Mouse (Mus musculus): ENCODE data around the gene Gnpnat1.

The Gnpnat1 gene

DNA sequence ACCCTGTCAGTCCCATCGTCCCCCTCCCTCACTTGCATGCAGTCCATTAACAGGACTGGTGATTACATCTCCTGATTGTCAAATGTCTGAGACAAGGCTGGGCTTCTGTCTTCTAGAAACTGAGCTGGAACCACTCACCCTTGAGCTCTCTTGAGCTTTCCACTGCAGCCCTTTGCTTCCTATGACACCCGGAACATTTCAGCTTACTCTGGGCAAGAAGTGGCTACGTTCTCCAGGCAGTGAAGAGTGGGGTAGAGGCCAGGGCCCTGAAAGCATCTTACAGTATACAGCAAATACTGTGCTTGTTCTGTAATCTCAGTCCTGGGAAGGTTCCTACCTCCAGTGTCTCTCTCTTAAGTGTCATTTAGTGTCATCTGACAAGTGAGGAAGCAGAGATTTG lies 15.5 kb downstream of the Gnpnat1 start:
- no peak for DNase-seq

DNA sequence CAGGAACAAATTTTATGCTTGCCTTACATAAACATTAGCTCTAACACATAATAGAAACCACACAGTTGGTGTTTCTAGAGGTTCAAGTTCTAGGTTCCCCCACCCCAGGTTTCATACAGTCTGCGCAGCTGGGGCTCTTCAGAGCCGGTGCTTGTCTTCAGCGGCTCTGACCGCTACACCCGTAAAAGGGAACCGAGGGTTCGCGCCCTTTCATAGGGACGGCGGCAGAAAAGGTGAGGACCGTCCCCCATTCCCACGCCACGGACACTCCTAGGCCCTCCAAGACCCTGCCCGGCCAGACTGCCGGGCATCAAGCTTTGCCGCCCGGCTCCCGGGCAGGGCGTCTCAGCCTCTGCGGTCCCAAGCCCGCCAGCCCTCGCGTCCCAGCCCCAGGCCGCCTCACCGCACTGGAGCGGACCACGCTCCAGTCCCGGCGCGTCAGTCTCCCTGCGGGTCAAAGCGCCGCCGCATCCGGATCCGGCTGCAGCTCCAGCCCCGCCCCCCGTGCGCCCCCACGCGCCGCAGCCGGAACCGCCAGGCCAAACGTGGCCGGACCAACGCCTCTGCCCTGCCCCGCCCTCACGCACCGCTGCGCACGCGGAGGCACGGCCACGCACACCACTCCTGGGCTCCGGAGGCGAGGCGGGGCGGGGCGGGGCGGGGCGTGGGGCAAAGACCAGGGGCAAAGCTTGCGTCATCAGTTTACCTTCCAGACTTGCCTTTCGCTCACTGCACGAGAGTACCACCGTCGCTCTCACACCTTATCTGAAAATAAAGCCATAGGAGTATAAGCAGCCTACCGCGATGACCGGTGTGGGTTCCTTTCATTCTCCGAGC lies 16.1 kb downstream of the Gnpnat1 start:
- DNase-seq = peak; percentile 89

DNA sequence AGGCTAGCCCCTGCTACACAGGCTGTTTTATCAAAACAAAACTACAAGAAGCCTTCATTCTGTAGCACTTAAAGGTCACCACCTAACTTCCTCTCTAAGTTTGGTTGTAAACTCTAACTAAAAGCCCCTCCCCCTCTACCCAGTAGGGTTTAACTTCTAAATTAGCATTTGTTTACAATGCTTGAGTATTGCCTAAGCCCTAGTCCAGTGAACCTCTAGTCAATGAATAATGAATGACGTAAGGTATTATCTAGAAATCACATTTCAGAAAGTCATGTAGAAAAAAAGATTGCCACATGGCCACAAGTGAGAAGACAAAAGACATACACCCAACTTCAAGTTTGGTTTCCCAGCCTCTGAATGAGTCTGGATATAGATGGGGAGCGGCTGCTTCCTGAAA lies 17.2 kb downstream of the Gnpnat1 start:
- DNase-seq = no peak

DNA sequence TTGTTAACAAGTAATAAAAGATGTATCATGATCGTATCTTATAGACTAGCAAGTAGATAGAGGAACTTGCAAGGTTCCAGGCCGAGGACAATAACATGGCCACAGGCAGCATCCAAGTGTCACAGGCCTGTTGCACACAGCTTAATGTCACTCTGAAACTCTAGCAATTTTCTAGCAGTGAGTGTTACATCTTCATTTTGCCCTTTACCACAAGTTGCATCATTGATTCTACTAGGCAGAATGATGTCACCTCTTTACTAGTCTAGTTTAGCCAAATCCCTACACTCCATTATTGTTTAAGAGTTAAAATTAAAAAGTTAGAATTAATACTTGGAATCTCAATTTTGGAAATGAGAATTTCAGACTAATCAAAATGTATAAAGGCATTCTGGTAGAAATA lies 19.1 kb downstream of the Gnpnat1 start:
- DNase-seq = no peak

DNA sequence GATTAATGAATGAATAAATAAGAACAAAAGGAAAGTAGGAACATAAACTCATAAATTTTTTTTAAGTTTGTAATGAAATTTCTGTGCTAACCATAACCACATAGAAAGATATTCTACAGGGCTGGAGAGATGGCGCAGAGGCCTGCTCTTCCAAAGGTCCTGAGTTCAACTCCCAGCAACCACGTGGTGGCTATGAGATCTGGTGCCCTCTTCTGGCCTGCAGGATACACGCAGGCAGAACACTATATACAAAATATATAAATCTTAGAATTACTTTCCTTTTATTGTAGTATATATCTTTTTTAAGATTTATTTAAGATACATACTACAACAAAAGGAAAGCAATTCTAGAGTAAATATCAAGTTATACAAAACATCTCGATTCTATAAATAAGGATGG lies 21.8 kb downstream of the Gnpnat1 start:
- no peak for DNase-seq

DNA sequence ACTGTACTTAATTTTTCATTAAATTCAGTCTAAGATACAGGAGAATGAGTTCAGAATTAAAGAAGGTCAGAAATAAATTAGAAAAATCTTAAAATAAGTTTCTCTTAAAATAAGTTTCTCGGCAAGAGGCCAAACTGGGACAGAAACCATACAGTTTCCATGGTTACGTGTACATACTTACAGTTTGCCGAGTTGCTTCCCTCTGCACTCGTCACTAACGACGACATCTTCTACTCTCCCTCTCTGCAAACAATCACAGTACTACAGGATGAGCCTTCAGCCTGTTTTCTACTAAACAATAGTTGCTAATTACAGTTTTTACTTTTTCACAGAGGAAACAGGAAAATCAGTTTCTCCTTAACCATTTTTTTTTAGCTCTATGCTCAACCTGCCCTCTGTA lies 24.0 kb downstream of the Gnpnat1 start:
- DNase-seq = no peak

DNA sequence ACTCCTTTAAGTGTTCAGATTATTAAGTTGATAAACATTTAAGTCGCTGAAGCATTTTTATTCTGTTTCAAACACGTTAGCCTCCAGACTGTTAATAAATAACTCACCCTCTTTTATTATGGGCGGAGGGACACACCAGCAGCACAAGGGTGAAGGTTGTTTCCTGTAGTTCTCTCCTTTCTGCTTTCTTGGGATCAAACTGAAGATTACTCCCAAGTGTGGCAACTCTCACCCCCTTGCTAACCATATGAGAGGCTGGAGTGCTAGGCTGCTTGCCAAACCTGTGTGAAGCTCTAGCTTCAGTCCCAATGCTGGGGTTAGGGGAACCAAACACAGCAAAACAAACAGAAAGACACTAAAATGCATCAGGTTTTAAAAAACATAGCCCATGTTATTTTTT lies 25.9 kb downstream of the Gnpnat1 start:
- no peak for DNase-seq

DNA sequence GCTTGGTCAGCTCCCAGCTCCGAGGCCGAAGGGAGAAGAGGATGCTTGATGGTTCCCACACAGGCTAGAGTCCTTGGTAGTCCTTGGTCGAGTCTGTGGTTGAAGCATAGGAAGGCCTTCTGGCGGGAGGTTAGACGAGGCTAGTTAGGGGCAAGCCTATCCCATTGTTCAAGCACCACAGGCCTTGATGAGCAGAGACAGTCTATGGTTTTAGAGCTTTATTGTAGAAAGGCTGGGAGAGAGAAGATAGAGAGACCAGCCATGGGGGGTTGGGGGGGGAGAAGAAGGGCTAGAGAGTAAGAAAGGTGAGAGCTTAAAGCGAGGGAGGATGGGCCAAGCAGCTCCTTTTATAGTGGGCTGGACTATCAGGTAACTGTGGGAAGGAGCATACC lies 39.5 kb downstream of the Gnpnat1 start:
- no peak for DNase-seq

DNA sequence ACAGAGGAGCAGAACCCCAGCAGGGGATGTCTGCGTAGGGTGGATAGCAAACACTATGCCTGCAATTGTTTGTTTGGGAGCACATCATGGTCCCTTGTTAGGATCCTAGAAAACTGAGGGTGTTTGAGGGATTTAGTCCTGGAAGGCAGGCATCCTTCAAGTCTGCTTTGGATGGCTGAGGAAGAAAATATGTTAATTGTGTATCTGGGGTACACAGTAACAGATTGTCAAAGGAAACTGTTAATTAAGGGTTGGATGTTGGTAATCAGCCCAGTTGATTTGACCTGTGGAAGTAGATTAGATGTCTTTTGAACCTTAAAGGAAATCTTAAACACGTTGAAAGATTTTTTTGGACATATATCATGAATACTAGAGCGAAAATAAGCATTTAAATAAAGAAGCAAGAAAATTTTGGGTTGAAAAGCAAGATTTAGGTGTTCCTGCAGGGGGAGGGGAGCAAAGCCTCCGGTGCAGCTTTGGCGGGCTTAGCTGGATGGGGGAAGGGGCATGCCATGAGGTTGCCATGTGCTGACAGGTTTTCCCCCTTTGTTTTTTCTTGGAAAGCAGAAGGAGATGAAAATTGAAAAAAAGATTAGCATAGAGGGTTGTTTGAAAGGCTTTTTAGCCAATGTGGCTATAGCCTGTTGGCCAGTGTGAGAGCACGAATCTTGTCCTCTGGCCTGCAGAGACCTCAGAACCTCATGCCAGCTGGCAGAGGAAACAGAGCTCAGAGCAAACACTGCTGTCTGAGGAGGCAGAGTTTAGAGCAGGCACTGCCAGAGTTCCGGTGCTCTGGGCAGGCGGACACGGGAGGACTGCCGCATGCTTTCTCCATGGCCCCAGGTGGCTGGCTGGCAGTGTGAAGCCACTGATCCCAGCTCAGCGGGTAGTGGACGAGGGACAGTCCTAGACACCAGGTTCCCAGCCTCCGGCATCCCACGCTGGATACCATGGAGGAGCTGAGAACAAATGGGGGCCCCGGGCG lies 40.2 kb downstream of the Gnpnat1 start:
- no peak for DNase-seq

DNA sequence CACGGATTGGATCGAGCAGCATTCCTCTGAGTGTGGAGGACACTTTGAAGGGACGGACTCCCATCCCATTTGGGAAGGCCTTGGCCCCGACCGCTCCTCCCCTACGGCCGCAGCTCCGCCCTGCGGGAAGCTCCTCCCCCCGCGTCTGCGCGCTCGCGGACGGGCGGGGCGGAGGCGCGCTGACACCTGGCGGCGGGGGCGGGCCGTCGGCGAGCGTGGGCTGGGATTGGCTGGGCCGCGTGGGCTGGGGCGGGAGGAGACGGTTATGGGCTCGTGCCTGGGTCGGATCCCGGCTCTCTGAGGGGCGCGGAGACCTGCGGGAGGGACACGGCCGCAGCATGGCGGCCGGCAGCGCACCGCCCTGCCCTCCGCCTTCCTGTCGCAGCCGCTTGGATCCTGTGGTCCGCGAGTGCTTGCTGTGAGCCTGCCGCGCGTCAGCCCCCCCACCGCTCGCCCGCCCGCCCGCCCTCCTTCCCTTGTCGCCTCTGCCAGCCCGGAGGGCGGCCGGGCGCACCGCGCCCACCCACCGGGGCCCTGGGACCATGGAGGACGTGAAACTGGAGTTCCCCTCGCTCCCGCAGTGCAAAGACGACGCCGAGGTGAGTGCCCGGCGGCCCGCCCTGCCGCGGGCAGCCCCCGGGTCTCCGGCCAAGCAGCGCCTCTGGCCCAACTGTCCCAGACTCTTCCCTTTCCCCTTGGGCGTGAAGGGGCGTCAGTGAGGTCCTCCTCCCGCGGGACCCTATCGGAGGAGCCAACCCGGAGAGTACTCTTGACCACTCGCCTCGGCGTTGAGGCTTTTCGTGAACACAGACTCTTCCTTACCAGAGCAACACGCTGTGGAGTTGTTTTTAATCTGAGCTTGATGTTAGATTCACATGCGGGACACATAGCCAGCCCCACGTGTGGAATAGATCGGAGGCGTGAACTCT lies 53.5 kb downstream of the Gnpnat1 start, which contains the start of gene Styx:
Gene Styx, plus strand, starts transcription at position 163 of the 929 bp plus-strand sequence.
- DNase-seq = peak; percentile 91

DNA sequence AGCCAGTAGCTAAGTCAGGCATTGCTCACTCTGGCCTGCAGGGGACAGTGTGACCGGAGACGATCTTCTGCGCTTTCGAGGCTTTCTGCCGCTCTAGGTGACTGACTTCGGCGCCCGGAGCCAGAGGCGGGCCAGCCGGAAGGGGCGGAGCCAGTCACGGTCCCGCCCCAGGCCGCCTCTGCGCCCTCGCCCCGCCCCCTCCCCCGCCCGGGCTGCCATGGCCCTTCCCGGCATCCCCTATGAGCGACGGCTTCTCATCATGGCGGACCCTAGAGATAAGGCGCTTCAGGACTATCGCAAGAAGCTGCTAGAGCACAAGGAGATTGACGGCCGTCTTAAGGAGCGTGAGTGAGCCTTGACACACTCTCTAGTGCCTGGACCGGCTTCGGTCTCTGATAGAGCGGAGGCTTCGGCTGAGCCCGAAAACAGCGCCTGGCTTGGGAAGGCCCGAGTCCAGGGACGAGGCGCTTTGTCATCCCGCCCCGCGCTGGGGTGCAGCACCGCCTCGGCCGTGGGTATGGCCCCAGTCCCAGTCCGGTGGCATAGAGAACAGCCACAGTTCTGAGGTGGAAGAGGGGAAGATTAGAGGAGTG lies 75.0 kb downstream of the Gnpnat1 start, which contains the start of gene Psmc6:
Gene Psmc6, plus strand, starts transcription at position 200 of the 593 bp plus-strand sequence.
- peak; percentile 88 for DNase-seq

DNA sequence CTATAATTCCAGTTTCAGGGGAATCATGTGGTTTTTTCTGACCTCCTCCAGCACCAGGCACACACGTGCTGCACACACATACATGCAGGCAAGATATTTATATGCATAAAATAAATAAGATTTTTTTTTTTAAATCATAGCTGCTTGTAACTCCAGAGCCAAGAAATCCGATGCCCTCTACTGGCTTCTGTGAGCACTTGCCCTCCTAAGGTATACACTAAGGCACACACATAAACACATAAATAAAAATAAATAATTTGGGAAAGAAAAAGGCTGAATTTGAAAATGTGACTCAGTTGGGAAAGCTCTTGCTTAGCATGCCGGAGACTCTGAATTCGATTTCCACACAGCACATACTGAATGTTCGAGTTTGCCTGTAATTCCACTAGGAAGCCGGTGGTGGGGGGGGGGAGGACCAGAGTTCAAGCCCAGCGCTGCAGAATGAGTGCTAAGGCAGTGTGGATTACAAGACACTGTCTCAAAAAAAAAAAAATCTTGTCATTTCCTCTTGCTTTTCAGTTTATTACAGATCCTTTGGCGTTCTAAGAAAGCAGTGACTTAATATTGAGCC lies 75.6 kb downstream of the Gnpnat1 start:
- no peak for DNase-seq

DNA sequence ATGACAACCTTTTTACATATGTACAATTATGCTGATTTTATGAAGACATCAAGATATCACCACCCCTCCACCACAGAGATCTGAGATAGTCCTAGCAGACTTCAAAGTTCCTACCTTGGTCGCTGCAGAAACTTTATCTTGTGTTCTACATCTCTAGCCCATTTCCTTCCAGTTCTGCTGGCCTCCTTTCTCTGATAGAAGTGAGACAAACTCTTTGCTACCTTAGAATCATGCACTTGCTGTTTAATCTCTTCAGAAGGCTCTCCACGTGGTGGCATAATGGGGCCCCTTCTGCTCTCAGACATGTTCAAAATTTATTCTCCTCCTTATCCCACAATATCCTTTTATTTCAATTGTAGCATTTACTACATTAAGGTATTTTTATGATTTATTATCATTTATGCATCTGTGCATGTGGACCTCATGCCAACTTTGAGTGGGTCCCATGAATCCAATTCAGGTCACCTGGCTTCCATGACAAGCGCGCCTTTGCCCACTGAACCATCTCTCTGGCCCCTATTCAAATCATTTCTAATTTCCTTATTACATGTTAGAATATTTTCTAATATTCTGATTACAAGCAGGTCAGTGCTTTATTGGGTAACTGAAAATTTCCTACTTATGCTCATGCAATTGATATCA lies 76.5 kb downstream of the Gnpnat1 start:
- DNase-seq = no peak

All from right cerebral cortex, postnatal 14 days (tissue).